In the genomic region with DNA sequence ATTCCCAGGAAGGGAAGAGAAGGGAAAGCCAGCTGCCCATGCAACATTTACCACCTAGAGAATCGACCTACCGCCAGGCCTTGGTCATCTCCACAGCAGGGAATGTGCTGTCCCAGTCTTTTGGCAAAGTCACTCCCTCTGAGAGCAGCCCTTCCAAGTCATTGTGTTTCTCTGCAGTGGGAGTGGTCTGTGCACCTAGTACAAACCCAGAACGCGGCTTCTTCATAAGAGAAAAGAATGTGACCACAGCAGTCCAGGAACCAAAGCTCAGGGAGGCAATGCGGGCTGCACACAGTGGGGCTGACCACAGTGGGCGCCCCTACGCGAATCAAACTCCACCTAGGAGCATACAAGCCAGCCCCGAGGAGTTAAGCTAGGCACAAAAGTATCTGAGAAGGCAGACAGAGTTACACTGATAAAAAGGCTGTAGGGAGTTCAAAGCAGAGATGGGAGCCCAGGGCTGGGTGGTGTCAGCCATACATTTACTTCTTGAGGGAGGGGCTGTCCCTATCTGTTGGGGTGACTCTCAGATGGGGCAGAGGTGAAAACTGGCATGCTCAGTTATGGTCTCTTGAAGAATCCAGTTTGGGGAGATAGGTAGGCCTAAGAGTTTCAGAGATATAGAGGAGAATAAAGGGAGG, we compare ENCODE assay signal across 8 mouse cellular contexts. TPM values are rescaled to one million over a fixed set of nuclear protein-coding genes. Genes with fewer than 3 reads are reported as not detected.
DNase-seq lines count a peak whose midpoint lies in the region; ATAC-seq and TF ChIP-seq lines count a peak whose summit lies in the region.

No protein-coding gene starts in this region.

- no peak for TF ChIP-seq CTCF in layer of hippocampus, adult 2 months (conservative IDR thresholded peaks at IDR 0.05)
- TF ChIP-seq CTCF in heart, adult 2 months (IDR thresholded peaks at IDR 0.05), result no peak
- no peak for TF ChIP-seq CTCF in kidney, adult 2 months (conservative IDR thresholded peaks at IDR 0.05; ENCODE audit: insufficient read depth, insufficient read length, low read depth, low read length)
- TF ChIP-seq CTCF in lung, postnatal 0 days (IDR thresholded peaks at IDR 0.05), result no peak

- H3K27me3 ChIP-seq in heart, adult 2 months (ENCODE audit: control insufficient read depth, insufficient read depth, low read length), result no peaks in the 10 kb centered on the region
- no peaks in the 10 kb centered on the region for H3K27me3 ChIP-seq in kidney, adult 2 months (replicated peaks; ENCODE audit: control insufficient read depth, insufficient read depth, low read length)
- no peaks in the 10 kb centered on the region for H3K27me3 ChIP-seq in lung, postnatal 0 days (replicated peaks; ENCODE audit: insufficient read depth, low read length)

- H3K79me2 ChIP-seq in heart, adult 2 months (replicated peaks; ENCODE audit: control insufficient read depth, insufficient read depth, low read length), result peaks cover 1% of the 10 kb centered on the region; the same call in 1 of the 2 replicates

- peak; percentile 78 for TF ChIP-seq POLR2A in heart, adult 2 months (IDR thresholded peaks at IDR 0.05; ENCODE audit: insufficient read depth, low read depth, low read length)
- TF ChIP-seq POLR2A in kidney, adult 2 months (IDR thresholded peaks at IDR 0.05; ENCODE audit: low read depth, low read length), result no peak

- peak; percentile 77; the same call in 1 of the 2 replicates for TF ChIP-seq EP300 in heart, adult 2 months (IDR thresholded peaks at IDR 0.05; ENCODE audit: insufficient read depth, low read depth, low read length)
- TF ChIP-seq EP300 in lung, postnatal 0 days (IDR thresholded peaks at IDR 0.05), result no peak

- peaks cover 13% of the 10 kb centered on the region for H3K4me1 ChIP-seq in heart, adult 2 months (ENCODE audit: control insufficient read depth, insufficient read depth, low read length)
- H3K4me1 ChIP-seq in kidney, adult 2 months (ENCODE audit: control insufficient read depth, insufficient read depth, low read length), result peaks cover 4% of the 10 kb centered on the region; the same call in 1 of the 2 replicates
- peaks cover 12% of the 10 kb centered on the region; the same call in 1 of the 2 replicates for H3K4me1 ChIP-seq in lung, postnatal 0 days (ENCODE audit: insufficient read depth, low read depth, low read length)

- peak overlapping the region; percentile 66 for H3K4me3 ChIP-seq in layer of hippocampus, adult 2 months
- H3K4me3 ChIP-seq in heart, adult 2 months, result peak overlapping the region; percentile 74
- H3K4me3 ChIP-seq in kidney, adult 2 months (ENCODE audit: insufficient read depth, low read depth, low read length), result no peak overlapping the region
- peak overlapping the region; percentile 70 for H3K4me3 ChIP-seq in lung, postnatal 0 days (ENCODE audit: low read depth, low read length)

- H3K27ac ChIP-seq in layer of hippocampus, adult 2 months, result peak overlapping the region; percentile 92
- peak overlapping the region; percentile 92 for H3K27ac ChIP-seq in heart, adult 2 months
- peak overlapping the region; percentile 18; the same call in 1 of the 2 replicates for H3K27ac ChIP-seq in kidney, adult 2 months (ENCODE audit: insufficient read depth, low read depth, low read length)
- H3K27ac ChIP-seq in lung, postnatal 0 days (ENCODE audit: low read length), result peak overlapping the region; percentile 92

- peak; percentile 26 for ATAC-seq in lung, postnatal 0 days
- ATAC-seq in inflammation-experienced regulatory T-cells, adult 6 months, result no peak

- H3K9me3 ChIP-seq in lung, postnatal 0 days (ENCODE audit: low read length), result no peaks in the 10 kb centered on the region

- DNase-seq in layer of hippocampus, adult 2 months (ENCODE audit: low spot score in 2 of 2), result no peak
- no peak for DNase-seq in layer of hippocampus, postnatal 25 days (ENCODE audit: extremely low spot score in 1 of 2, low spot score in 1 of 2)
- peak; percentile 60 to 63 for DNase-seq in heart, adult 2 months
- DNase-seq in kidney, adult 2 months, result peak; percentile 64
- DNase-seq in lung, postnatal 0 days (ENCODE audit: low spot score), result peak; percentile 73
- DNase-seq in testis, postnatal 10 days (ENCODE audit: low spot score), result peak; percentile 47
- no peak for DNase-seq in gastrocnemius, postnatal 4 days (ENCODE audit: low spot score in 2 of 2)

- H3K4me2 ChIP-seq in lung, postnatal 0 days (replicated peaks; ENCODE audit: low read depth, low read length), result peak overlapping the region; percentile 85

- peak overlapping the region; percentile 93 for H3K9ac ChIP-seq in heart, adult 2 months (ENCODE audit: low read depth, low read length)
- H3K9ac ChIP-seq in lung, postnatal 0 days (replicated peaks; ENCODE audit: low read depth), result peak overlapping the region; percentile 64; the same call in 1 of the 2 replicates

- 25% methylated on average over 9 of the region's 9 CpGs for WGBS in heart, adult 2 months
- WGBS in kidney, adult 2 months, result 57% methylated on average over 9 of the region's 9 CpGs
- WGBS in lung, postnatal 0 days, result 29% methylated on average over 9 of the region's 9 CpGs

- intact Hi-C loops in heart, adult 2 months (cut with DNase I), result loop anchor here (1.0 to 5.0 kb wide), 4 partner anchors 29 to 85 kb away; no protein-coding TSS in a partner anchor

- peaks cover 3% of the 10 kb centered on the region for H3K36me3 ChIP-seq in heart, adult 2 months (ENCODE audit: control insufficient read depth, insufficient read depth, low read length)
- no peaks in the 10 kb centered on the region for H3K36me3 ChIP-seq in kidney, adult 2 months (ENCODE audit: control insufficient read depth, insufficient read depth, low read length)
- H3K36me3 ChIP-seq in lung, postnatal 0 days (ENCODE audit: insufficient read depth, low read length), result peaks cover 6% of the 10 kb centered on the region; the same call in 1 of the 2 replicates

RNA-seq across cellular contexts. Expression of gene Pitpnm2, which starts 1.5 kb away (rescaled TPM):
- 100 to 1,000 TPM; 379 to 394 TPM for total RNA-seq in layer of hippocampus, adult 2 months (2021)
- 100 to 1,000 TPM; 255 to 312 TPM for total RNA-seq in layer of hippocampus, postnatal 25 days (2021)
- total RNA-seq in heart, adult 2 months (2021), result 10 to 100 TPM; 40.1 TPM
- polyA plus RNA-seq in heart, adult 2 months (2012; rRNA removed), result 34.9 and 37.7 TPM in 2 replicates
- 17.3 and 19.8 TPM in 2 replicates for polyA plus RNA-seq in kidney, adult 2 months (2012; rRNA removed)
- polyA plus RNA-seq in lung, postnatal 0 days (2015; fragmentation: Nextera tagmentation; extraction: Ambion mirVana), result 9.2 and 10.5 TPM in 2 replicates
- 10 to 100 TPM; 24.7 to 28.9 TPM for total RNA-seq in gastrocnemius, postnatal 4 days (2021)
- 10 to 100 TPM in 2 of 3 experiments, 1 to 10 TPM in 1; 5.5 to 15.7 (median 11.1) TPM for polyA plus RNA-seq in inflammation-experienced regulatory T-cells, adult 6 months (2017; shearing (Covaris generic))

Comparison
In these comparisons a context has a peak if more than half of its experiments do, and no peak if none do; other contexts are left out.
1. DNase-seq: peak in heart, adult 2 months (2 of 2), kidney, adult 2 months (single experiment), lung, postnatal 0 days (single experiment) and testis, postnatal 10 days (single experiment); none in layer of hippocampus, adult 2 months (0 of 2), layer of hippocampus, postnatal 25 days (0 of 2) and gastrocnemius, postnatal 4 days (0 of 2).
2. H3K27ac ChIP-seq: peak in every context shown above with its lines; median percentile 92 in layer of hippocampus, adult 2 months; 92 in heart, adult 2 months; 92 in lung, postnatal 0 days; 18 in kidney, adult 2 months.
3. RNA of gene Pitpnm2, which starts 1.5 kb away (total RNA-seq): 379 to 394 TPM in layer of hippocampus, adult 2 months and 255 to 312 TPM in layer of hippocampus, postnatal 25 days; 40.1 TPM in heart, adult 2 months and 24.7 to 28.9 TPM in gastrocnemius, postnatal 4 days; every median in the first group is over 4 times any median in the second.